Mouse (Mus musculus) stomach, embryonic 14.5 days (tissue): ENCODE results near the gene St6galnac3. TPM values are rescaled to one million over a fixed set of nuclear protein-coding genes. Genes with fewer than 3 reads are reported as not detected.

Experiments
- ATAC-seq: fragments of 200-750 bp; cut with Nextera tagmentation; 2 replicates; pipeline ENCODE4 v1.8.0; 2017; ENCODE audit warnings: low read depth, moderate TSS enrichment; ENCODE audit not compliant: insufficient number of reproducible peaks, insufficient read depth, low FRiP score
- H3K27ac ChIP-seq: fragments of 300-500 bp; sonication (generic); 2 replicates; pipeline ENCODE4 v1.5.1; 2014; ENCODE audit warnings: mild to moderate bottlenecking, low read length, moderate library complexity, mixed read lengths
- H3K27me3 ChIP-seq: fragments of 300-500 bp; sonication (generic); 2 replicates; pipeline ENCODE4 v1.6.1; 2014; ENCODE audit warnings: low read length, control low read depth, mixed read lengths; ENCODE audit not compliant: control insufficient read depth, insufficient read depth
- H3K36me3 ChIP-seq: fragments of 300-500 bp; sonication (generic); 2 replicates; pipeline ENCODE4 v1.6.1; 2014; ENCODE audit warnings: mild to moderate bottlenecking, control low read depth, low read length, moderate library complexity, mixed read lengths; ENCODE audit not compliant: control insufficient read depth, insufficient read depth
- H3K4me1 ChIP-seq: fragments of 300-500 bp; sonication (generic); 2 replicates; pipeline ENCODE4 v1.6.1; 2014; ENCODE audit warnings: low read length, control low read depth, mixed read lengths; ENCODE audit not compliant: control insufficient read depth, insufficient read depth
- H3K4me2 ChIP-seq: fragments of 300-500 bp; sonication (generic); replicated peaks from 2 replicates; pipeline ENCODE4 v1.6.1; 2014; ENCODE audit warnings: low read depth, low read length, control low read depth
- H3K4me3 ChIP-seq: fragments of 300-500 bp; sonication (generic); 2 replicates; pipeline ENCODE4 v1.5.1; 2014; ENCODE audit warnings: low read depth, low read length, control low read depth
- H3K9ac ChIP-seq: fragments of 300-500 bp; sonication (generic); replicated peaks from 2 replicates; pipeline ENCODE4 v1.6.1; 2014; ENCODE audit warnings: low read depth, mild to moderate bottlenecking, control low read depth, low read length, moderate library complexity, mixed read lengths
- H3K9me3 ChIP-seq: fragments of 300-500 bp; sonication (generic); 2 replicates; pipeline ENCODE4 v1.6.1; 2016; ENCODE audit warnings: low read depth, low read length, control low read depth; ENCODE audit not compliant: control insufficient read depth
- WGBS: fragments of 180-500 bp; shearing (Covaris S2); extraction: QIAGEN DNeasy Blood & Tissue Kit; methylation state at CpG from one replicate; pipeline ENCODE4 v1.1.7; 2014; 5-methylcytosine and 5-hydroxymethylcytosine counted together
- polyA plus RNA-seq: library from polyadenylated mRNA; unstranded; fragments of >200 nt; fragmentation: Nextera tagmentation; extraction: Ambion mirVana; gene quantifications from 2 replicates; pipeline ENCODE4 v1.2.1, GENCODE M21; 2014

Gene St6galnac3
- polyA plus RNA-seq, 1 experiment from 2014 or later = 51.6 TPM

GRCm38 (mm10) chr3:153482098-153482497 lies 242.9 kb downstream of the St6galnac3 start:
- ATAC-seq = no peak
- WGBS = 71% methylated on average over 11 of the region's 11 CpGs

GRCm38 (mm10) chr3:153481012-153481411 lies 244.0 kb downstream of the St6galnac3 start:
- Histone ChIP-seq H3K36me3 (no peaks in the 10 kb centered on the region), H3K27me3 (no peaks in the 10 kb centered on the region), H3K4me1 (no peaks in the 10 kb centered on the region), H3K4me3 (no peak overlapping the region), H3K4me2 (no peak overlapping the region), H3K27ac (no peak overlapping the region), H3K9me3 (no peaks in the 10 kb centered on the region), H3K9ac (no peak overlapping the region)
- no peak for ATAC-seq
- WGBS = 87% methylated on average over 6 of the region's 6 CpGs

More at GRCm38 (mm10) chr3:153482098-153482497, 242.9 kb downstream of the St6galnac3 start:
- Histone ChIP-seq H3K27ac (no peak overlapping the region), H3K4me2 (no peak overlapping the region), H3K9me3 (no peaks in the 10 kb centered on the region), H3K4me1 (no peaks in the 10 kb centered on the region), H3K4me3 (no peak overlapping the region), H3K9ac (no peak overlapping the region), H3K36me3 (no peaks in the 10 kb centered on the region), H3K27me3 (no peaks in the 10 kb centered on the region)

GRCm38 (mm10) chr3:153480636-153481006 lies 244.4 kb downstream of the St6galnac3 start:
- H3K27ac ChIP-seq = no peak overlapping the region
- H3K4me3 ChIP-seq = no peak overlapping the region
- ATAC-seq = no peak
- no peaks in the 10 kb centered on the region for H3K27me3 ChIP-seq
- H3K9ac ChIP-seq = no peak overlapping the region
- no peaks in the 10 kb centered on the region for H3K9me3 ChIP-seq
- H3K36me3 ChIP-seq = no peaks in the 10 kb centered on the region
- H3K4me2 ChIP-seq = no peak overlapping the region
- H3K4me1 ChIP-seq = no peaks in the 10 kb centered on the region
- WGBS = 78% methylated on average over 5 of the region's 5 CpGs

GRCm38 (mm10) chr3:153480005-153480635 lies 244.9 kb downstream of the St6galnac3 start:
- Histone ChIP-seq H3K27ac (no peak overlapping the region), H3K4me3 (no peak overlapping the region), H3K36me3 (no peaks in the 10 kb centered on the region), H3K4me2 (no peak overlapping the region), H3K9me3 (no peaks in the 10 kb centered on the region), H3K9ac (no peak overlapping the region), H3K27me3 (no peaks in the 10 kb centered on the region), H3K4me1 (no peaks in the 10 kb centered on the region)
- no peak for ATAC-seq
- 77% methylated on average over 3 of the region's 3 CpGs for WGBS

- Histone ChIP-seq H3K4me3 (no peak overlapping the region), H3K4me2 (no peak overlapping the region), H3K27me3 (no peaks in the 10 kb centered on the region), H3K4me1 (no peaks in the 10 kb centered on the region), H3K36me3 (no peaks in the 10 kb centered on the region), H3K9me3 (no peaks in the 10 kb centered on the region), H3K9ac (no peak overlapping the region), H3K27ac (no peak overlapping the region)
- ATAC-seq = no peak
- WGBS = 94% methylated on average over 9 of the region's 9 CpGs
Measured at GRCm38 (mm10) chr3:153475919-153476318, 249.1 kb downstream of the St6galnac3 start.

- H3K9ac ChIP-seq = no peak overlapping the region
- no peaks in the 10 kb centered on the region for H3K36me3 ChIP-seq
- ATAC-seq = no peak
- no peak overlapping the region for H3K4me2 ChIP-seq
- H3K27me3 ChIP-seq = no peaks in the 10 kb centered on the region
- WGBS = 95% methylated on average over 20 of the region's 20 CpGs
- no peaks in the 10 kb centered on the region for H3K9me3 ChIP-seq
- H3K4me3 ChIP-seq = no peak overlapping the region
- H3K4me1 ChIP-seq = no peaks in the 10 kb centered on the region
- no peak overlapping the region for H3K27ac ChIP-seq
Measured at GRCm38 (mm10) chr3:153475461-153475860, 249.5 kb downstream of the St6galnac3 start.

- Histone ChIP-seq H3K9me3 (no peaks in the 10 kb centered on the region), H3K36me3 (no peaks in the 10 kb centered on the region), H3K9ac (no peak overlapping the region), H3K27me3 (no peaks in the 10 kb centered on the region), H3K4me3 (no peak overlapping the region), H3K4me1 (no peaks in the 10 kb centered on the region), H3K4me2 (no peak overlapping the region), H3K27ac (no peak overlapping the region)
- no peak for ATAC-seq
- 78% methylated on average over 11 of the region's 11 CpGs for WGBS
Measured at GRCm38 (mm10) chr3:153472583-153473471, 252.1 kb downstream of the St6galnac3 start.

GRCm38 (mm10) chr3:153463849-153464248 lies 261.1 kb downstream of the St6galnac3 start:
- no peaks in the 10 kb centered on the region for H3K27me3 ChIP-seq
- H3K9ac ChIP-seq = no peak overlapping the region
- no peak overlapping the region for H3K27ac ChIP-seq
- no peaks in the 10 kb centered on the region for H3K9me3 ChIP-seq
- ATAC-seq = no peak
- no peak overlapping the region for H3K4me3 ChIP-seq
- no peaks in the 10 kb centered on the region for H3K36me3 ChIP-seq
- H3K4me2 ChIP-seq = no peak overlapping the region
- H3K4me1 ChIP-seq = no peaks in the 10 kb centered on the region
- 81% methylated on average over 6 of the region's 6 CpGs for WGBS
